Mouse (Mus musculus) cortical plate, adult 2 months (tissue): ENCODE data around the gene Sept1.

ENCODE experiments used
- CTCF ChIP-seq: fragments of 200-500 bp; IDR thresholded peaks from 2 replicates; pipeline ENCODE4 v1.5.1; 2011; ENCODE audit warnings: mild to moderate bottlenecking, control low read depth, low read length; ENCODE audit not compliant: insufficient read depth; ENCODE audit errors: extremely low read depth
- POLR2A ChIP-seq: fragments of 200-500 bp; IDR thresholded peaks from 2 replicates; pipeline ENCODE4 v1.6.1; 2011; ENCODE audit warnings: mild to moderate bottlenecking, low read length, control low read depth; ENCODE audit not compliant: insufficient read depth; ENCODE audit errors: extremely low read depth

DNA sequence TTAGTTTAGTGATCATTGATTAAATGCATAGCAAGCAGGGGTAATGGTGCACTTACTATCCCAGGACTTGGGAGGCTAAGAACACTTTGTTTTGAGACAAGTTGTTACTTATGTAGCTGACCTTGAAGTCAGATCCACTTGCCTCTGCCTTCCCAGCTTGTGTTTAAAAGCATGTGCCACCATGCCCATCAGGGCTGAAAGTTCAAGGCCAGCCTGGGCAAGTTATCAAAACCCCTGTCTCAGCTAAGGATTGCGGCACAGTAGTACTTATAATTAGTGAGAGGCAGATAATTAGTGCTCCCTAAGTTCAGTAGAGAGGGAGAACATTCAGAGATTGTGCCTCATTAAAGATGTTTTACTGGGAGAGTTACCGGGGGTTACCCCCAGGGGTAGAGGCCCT lies 1.8 kb upstream of the Sept1 start:
- TF ChIP-seq CTCF (no peak), POLR2A (no peak)
